Mouse (Mus musculus) forebrain, embryonic 15.5 days (tissue): ENCODE measurements around the gene Slc27a4. TPM values are rescaled to one million over a fixed set of nuclear protein-coding genes. Genes with fewer than 3 reads are reported as not detected.

Experiments used
- microRNA-seq: library from miRNA; unstranded; fragments of <30 nt; microRNA quantifications from one replicate; pipeline ENCODE4, GENCODE M21; 2016
- polyA plus RNA-seq: library from polyadenylated mRNA; unstranded; fragments of >200 nt; fragmentation: Nextera tagmentation; extraction: Ambion mirVana; gene quantifications from 2 replicates; pipeline ENCODE4 v1.2.1, GENCODE M21; 2015

The Slc27a4 gene
- polyA plus RNA-seq, 1 experiment from 2014 or later: 31.8 TPM

Small RNA genes lying within 50 kb of the gene (microRNA-seq; reads per million reads assigned to microRNA genes)
- not detected for gene Mir219a-2
- gene Mir219b: not detected

Other genes starting within 250 kb of the Slc27a4 start
- 22.3 and 27.0 TPM in 2 replicates for gene Rapgef1, start 182.9 kb upstream of the Slc27a4 start, polyA plus RNA-seq
- not detected in 2 replicates for gene Gm13420, start 50.9 kb upstream of the Slc27a4 start, polyA plus RNA-seq
- gene Gm13547, start 43.3 kb upstream of the Slc27a4 start, polyA plus RNA-seq: 0.79 TPM in 1 of 2 replicates, not detected in the other
- 28.2 and 31.6 TPM in 2 replicates for gene Coq4, start 15.1 kb upstream of the Slc27a4 start, polyA plus RNA-seq
- 40.6 and 41.7 TPM in 2 replicates for gene Trub2, start 14.1 kb upstream of the Slc27a4 start, polyA plus RNA-seq
- 19.2 and 21.2 TPM in 2 replicates for gene Urm1, start 17.4 kb downstream of the Slc27a4 start, polyA plus RNA-seq
- 6.8 and 7.2 TPM in 2 replicates for gene Cercam, start 66.5 kb downstream of the Slc27a4 start, polyA plus RNA-seq
- 67.9 and 74.8 TPM in 2 replicates for gene Odf2, start 86.6 kb downstream of the Slc27a4 start, polyA plus RNA-seq
- gene Gle1, start 132.8 kb downstream of the Slc27a4 start, polyA plus RNA-seq: 92.6 and 95.7 TPM in 2 replicates
- 224 and 227 TPM in 2 replicates for gene Sptan1, start 162.9 kb downstream of the Slc27a4 start, polyA plus RNA-seq
- gene Wdr34, start 246.2 kb downstream of the Slc27a4 start, polyA plus RNA-seq: 70.1 and 76.2 TPM in 2 replicates